Mouse (Mus musculus): ENCODE measurements around the gene Stab1.

DNA sequence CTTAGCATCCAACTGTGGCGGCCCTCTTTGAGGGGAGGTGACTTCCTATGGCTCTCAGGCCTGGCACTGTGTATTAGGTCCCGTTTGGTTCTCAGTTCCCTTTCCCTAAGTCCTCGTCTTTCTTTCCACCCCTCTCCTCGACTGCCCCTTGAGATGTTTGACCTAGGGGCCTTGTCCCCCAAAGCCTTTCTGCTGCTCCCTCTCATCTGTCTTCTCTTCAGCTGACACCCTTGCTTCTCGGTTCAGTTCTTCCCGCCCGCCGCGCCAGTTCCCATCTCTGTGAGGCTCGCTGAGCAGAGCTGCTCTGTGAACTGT is 31.2 kb downstream of the Stab1 start:
- TF ChIP-seq GATA1 (IDR thresholded peaks at IDR 0.05; ENCODE audit: borderline replicate concordance, low read length) (no peak), FLI1 (IDR thresholded peaks at IDR 0.05; ENCODE audit: low read length) (no peak)
